Mouse (Mus musculus) liver, postnatal 0 days (tissue): ENCODE measurements around the gene Stfa2l1.

Experiments used
- CTCF ChIP-seq: sonication (generic); IDR thresholded peaks from 2 replicates; pipeline ENCODE4 v1.5.1; 2016; ENCODE audit warnings: antibody characterized with exemption, low read depth
- EP300 ChIP-seq: IDR thresholded peaks from 2 replicates; pipeline ENCODE4 v1.6.1; 2016; ENCODE audit warnings: antibody characterized with exemption, low read depth, mild to moderate bottlenecking

- TF ChIP-seq CTCF: no peak
- TF ChIP-seq EP300: no peak
These were observed 18.4 kb upstream of the Stfa2l1 start for GRCm38 (mm10) chr16:36138201-36138600.
